Mouse (Mus musculus) lung, postnatal 25 days (tissue): ENCODE results near the gene Nadk2.

ENCODE experiments used
- DNase-seq: peaks from one replicate; pipeline ENCODE4 v3.0.0; 2022; ENCODE audit warnings: low spot score

Nadk2 gene

GRCm38 (mm10) chr15:9070912-9071555 lies at the start of gene Nadk2:
Gene Nadk2 (plus strand): TSS chr15:9071260.
- DNase-seq, result peak; percentile 99

- no peak for DNase-seq
Observed at GRCm38 (mm10) chr15:9055704-9056103, 15.4 kb upstream of the Nadk2 start.

DNA sequence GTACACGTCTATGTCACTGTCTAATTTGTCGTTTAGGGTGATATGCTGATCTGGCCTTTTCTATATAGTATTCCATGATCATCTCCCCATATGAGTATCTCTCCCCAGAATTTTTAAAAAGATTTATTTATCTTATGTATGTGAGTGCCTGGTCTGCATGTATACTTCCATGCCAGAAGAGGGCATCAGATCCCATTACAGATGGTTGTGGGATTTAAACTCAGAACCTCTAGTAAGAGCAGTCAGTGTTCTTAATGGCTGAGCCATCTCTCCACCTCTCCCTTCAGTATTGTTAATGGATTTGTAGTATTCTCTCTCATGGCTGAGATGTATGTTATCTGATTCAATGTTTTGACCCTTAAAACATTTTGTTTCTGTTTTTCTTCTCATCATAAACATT lies 11.2 kb upstream of the Nadk2 start:
- DNase-seq, result no peak

- no peak for DNase-seq
Observed at GRCm38 (mm10) chr15:9061150-9061882, 9.7 kb upstream of the Nadk2 start.

- DNase-seq, result no peak
Observed at GRCm38 (mm10) chr15:9068881-9069280, 2.2 kb upstream of the Nadk2 start.

GRCm38 (mm10) chr15:9070353-9070752 lies 707 bp upstream of the Nadk2 start:
- DNase-seq, result no peak

- no peak for DNase-seq
Observed at GRCm38 (mm10) chr15:9071556-9072544, 790 bp downstream of the Nadk2 start.

DNA sequence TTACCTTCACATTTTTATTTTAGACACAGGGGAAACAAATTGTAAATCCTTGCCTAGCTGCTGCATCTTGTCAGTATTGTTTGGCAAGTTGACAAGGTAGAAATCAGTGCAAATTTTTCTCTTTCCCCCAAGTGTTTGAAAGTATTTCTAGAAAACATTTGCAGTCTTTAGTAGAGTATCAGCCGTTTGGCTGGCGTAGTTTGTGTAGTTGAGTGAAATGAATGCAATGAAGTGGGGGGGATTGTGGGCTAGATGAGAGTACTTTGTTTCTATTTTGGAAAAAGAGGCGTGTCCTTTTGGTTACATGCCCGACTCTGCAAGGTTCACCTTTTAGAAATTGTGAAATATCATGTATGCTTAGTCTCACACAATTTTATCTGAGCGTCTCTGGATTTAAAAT lies 1.6 kb downstream of the Nadk2 start:
- peak; percentile 58 for DNase-seq

DNA sequence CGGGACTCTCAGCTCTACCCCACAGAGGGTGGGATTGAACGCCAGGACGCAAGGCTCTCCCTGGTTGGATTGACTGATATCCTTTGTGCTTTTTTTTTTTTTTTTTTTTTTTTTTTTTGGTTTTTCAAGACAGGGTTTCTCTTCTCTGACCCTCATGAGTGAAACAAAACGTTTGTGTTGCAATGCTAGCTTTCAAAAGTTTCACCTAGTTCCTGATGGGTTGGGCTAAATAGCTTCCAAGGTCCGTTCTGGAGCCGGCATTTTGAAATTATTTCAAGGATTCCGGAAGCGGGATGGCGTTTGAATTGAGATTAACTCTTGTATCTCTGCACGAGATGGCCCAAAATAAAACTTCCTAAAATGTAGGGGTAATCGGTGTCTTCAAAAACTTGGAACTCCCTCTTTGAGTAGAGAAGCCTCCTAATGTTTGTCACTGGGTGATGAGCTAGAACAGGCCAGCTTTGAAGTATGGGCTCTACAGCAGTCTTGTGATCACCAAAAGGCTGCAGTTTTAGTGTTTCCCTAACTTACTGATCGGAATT lies 2.1 kb downstream of the Nadk2 start:
- DNase-seq, result no peak

GRCm38 (mm10) chr15:9073684-9074083 lies 2.6 kb downstream of the Nadk2 start:
- DNase-seq, result no peak

DNA sequence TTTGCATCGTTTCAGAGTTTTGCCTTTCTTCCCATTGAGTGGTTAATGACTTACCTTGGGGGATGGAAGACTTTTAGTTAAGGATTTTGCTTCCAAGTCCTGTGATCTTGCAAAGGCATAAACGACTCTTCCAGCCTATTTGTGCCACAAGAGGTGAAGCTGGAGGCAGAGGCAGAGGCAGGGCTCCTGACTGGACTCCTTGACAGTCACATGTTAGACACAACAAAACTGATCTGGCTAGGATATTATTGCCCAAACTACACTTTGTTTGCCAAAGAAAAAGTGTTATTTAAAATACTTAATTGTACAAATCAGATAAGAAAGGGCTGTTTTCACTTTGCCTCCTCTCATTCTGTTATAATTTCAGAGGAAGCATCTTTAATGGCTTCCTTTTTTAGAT lies 3.1 kb downstream of the Nadk2 start:
- no peak for DNase-seq

DNA sequence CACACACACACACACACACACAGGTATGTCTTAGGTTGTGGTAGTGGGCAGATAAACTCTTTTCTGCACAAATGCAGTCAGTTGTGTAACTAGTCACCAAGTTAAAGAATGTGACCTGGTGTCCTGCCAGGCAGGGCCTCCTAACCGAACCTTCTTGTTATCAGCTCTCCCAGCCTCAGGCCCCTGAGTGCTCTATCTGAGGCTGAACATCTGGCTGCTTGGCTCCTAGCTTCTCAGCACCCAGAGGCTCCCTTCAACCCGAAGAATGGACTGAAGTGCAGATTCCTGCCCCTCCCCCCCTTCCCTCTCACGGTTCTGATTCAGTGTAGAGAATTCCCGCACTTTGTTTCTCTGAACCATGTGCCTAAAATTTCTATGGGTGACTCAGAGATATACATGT lies 3.6 kb downstream of the Nadk2 start:
- DNase-seq, result no peak

- no peak for DNase-seq
Observed at GRCm38 (mm10) chr15:9075608-9076200, 4.6 kb downstream of the Nadk2 start.

DNA sequence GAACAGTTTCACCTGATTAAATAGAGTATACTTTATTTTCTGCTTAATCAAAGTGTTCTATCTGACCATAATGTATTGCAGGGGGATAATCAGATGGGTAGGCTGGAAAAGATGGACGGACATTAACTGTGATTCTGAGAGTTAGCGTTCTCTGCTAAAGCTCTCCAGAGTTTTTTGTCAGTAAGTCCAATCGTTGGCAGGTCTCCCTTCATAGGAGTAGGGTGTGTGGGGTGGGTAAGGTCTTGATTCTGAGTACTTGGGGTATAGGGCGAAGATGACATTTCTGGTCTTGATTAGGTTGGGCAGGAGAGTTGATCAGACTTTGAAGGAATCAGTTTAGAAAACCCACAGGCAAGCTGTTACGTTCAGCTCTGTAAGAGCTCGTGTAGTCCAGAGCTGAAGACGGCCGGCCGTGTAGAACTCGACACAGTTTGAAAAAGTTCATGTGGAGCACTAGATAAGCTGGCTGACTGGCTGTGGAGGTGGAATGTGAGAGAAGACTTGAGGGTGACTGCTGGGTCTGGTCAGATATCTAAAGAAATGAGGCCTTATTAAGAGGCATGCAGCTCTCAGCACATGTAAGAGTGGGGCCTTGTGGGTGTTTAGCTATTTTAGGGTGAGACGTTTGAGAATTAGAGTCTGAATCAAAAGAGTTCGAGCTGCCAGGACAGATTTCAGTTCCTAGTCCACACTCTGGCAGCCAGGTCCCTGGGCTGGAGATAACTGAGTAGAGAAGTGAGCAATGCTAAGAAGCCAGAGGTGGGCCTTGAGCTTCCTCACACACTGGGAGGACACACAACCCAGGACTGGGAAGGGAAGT lies 7.6 kb downstream of the Nadk2 start:
- DNase-seq, result no peak

DNA sequence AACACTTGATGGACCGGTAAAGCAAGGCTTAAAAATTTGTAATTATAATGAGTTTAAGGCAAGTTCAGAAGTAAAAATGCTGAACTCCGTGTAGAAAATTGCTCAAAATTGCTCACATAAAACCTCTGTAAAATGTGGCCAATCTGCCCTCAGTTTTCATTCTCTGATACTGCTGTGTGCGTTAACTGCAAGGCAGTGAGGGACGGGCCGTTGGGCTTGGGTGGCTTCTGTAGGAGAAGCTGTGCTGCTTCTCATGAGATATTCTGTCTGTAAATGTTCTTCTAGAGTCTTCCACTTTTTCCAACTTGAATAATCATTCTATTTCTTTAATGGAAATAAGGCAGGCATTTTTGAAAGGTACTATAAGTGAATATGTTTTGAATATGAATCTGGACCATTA lies 8.6 kb downstream of the Nadk2 start:
- no peak for DNase-seq

- no peak for DNase-seq
Observed at GRCm38 (mm10) chr15:9080206-9080605, 9.1 kb downstream of the Nadk2 start.

DNA sequence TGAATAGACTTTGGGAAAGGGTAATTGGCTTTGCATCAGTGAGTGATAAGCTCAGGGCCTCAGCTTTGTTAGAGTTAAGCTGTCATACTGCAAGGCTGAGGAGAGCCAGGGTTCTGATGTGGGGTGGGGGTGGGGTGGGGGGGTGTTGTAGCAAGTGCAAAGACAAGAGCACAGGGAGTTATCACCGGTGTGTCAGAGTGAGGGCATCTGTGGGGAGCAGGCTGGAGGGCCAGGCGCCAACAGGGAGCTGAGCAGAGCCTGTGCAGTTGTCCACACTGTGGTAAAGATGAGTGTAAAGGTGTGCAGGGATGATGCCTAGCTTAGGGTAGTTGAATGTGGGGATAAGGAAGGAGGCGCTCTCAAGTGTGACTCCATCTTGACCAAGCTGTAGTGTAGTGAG lies 10.2 kb downstream of the Nadk2 start:
- no peak for DNase-seq

DNA sequence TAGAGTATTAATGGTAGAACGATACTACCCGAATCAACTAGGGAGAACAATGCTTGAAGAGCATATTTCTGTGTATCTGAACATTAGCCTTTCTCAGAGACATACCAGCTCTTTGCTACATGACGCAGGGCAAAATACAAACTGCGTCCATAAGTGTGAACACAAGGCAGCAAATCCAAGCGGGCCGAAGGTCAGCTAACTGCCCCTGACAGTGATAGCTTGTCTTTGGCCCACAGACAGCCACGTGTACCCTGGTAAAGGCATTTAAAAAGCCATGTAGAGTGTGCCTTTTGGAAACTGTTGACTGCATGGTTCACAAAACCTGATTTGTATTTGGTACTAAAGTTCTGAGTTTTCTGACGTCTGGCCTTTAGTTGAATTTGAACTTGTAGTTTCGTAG lies 11.7 kb downstream of the Nadk2 start:
- DNase-seq, result no peak

GRCm38 (mm10) chr15:9086813-9087212 lies 15.8 kb downstream of the Nadk2 start:
- DNase-seq, result no peak

- no peak for DNase-seq
Observed at GRCm38 (mm10) chr15:9087421-9087820, 16.4 kb downstream of the Nadk2 start.
